Mouse (Mus musculus) kidney, embryonic 16.5 days (tissue): ENCODE measurements around the gene Tpst1. TPM values are rescaled to one million over a fixed set of nuclear protein-coding genes. Genes with fewer than 3 reads are reported as not detected.

Experiments
- ATAC-seq: fragments of 200-750 bp; cut with Nextera tagmentation; 2 replicates; pipeline ENCODE4 v1.8.0; 2017; ENCODE audit warnings: moderate TSS enrichment; ENCODE audit not compliant: low FRiP score, low TSS enrichment
- H3K27ac ChIP-seq: fragments of 300-500 bp; sonication (generic); 2 replicates; pipeline ENCODE4 v1.5.1; 2014; ENCODE audit warnings: low read length
- H3K27me3 ChIP-seq: fragments of 300-500 bp; sonication (generic); 2 replicates; pipeline ENCODE4 v1.6.1; 2014; ENCODE audit warnings: low read length, control low read depth, mixed read lengths; ENCODE audit not compliant: insufficient read depth
- H3K36me3 ChIP-seq: fragments of 300-500 bp; sonication (generic); 2 replicates; pipeline ENCODE4 v1.6.1; 2014; ENCODE audit warnings: low read length, control low read depth, mixed read lengths; ENCODE audit not compliant: insufficient read depth
- H3K4me1 ChIP-seq: fragments of 300-500 bp; sonication (generic); 2 replicates; pipeline ENCODE4 v1.6.1; 2014; ENCODE audit warnings: low read length, control low read depth, mixed read lengths; ENCODE audit not compliant: insufficient read depth
- H3K4me2 ChIP-seq: fragments of 300-500 bp; sonication (generic); replicated peaks from 2 replicates; pipeline ENCODE4 v1.6.1; 2014; ENCODE audit warnings: low read depth, low read length
- H3K4me3 ChIP-seq: fragments of 300-500 bp; sonication (generic); 2 replicates; pipeline ENCODE4 v1.5.1; 2014; ENCODE audit warnings: mild to moderate bottlenecking, low read length
- H3K9ac ChIP-seq: fragments of 300-500 bp; sonication (generic); replicated peaks from 2 replicates; pipeline ENCODE4 v1.6.1; 2014; ENCODE audit warnings: low read length
- H3K9me3 ChIP-seq: fragments of 300-500 bp; sonication (generic); 2 replicates; pipeline ENCODE4 v1.6.1; 2016; ENCODE audit warnings: low read length, control low read depth
- WGBS: fragments of 180-500 bp; shearing (Covaris S2); extraction: QIAGEN DNeasy Blood & Tissue Kit; methylation state at CpG from one replicate; pipeline ENCODE4 v1.1.7; 2014; 5-methylcytosine and 5-hydroxymethylcytosine counted together
- polyA plus RNA-seq: library from polyadenylated mRNA; unstranded; fragments of >200 nt; fragmentation: Nextera tagmentation; extraction: Ambion mirVana; gene quantifications from 2 replicates; pipeline ENCODE4 v1.2.1, GENCODE M21; 2015

Tpst1 gene
- polyA plus RNA-seq, 1 experiment from 2014 or later: 70.1 TPM

DNA sequence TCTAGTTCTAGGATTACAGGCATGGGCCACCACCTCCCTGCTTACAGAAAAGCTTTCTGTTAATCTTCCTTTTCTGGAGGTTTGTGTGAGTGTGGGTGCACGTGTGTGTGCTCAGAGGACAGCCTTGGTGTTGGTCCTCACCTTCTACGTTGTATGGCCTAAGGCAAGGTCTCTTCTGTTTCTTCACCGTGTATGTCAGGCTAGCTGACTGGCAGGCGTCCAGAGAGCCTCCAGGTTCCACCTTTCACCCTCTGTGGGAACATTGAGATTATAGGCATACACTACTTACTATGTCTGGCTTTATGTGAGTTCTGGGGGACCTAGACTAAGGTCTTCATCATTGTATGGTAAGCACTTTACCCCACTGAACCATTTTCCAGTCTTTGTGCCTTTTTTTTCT is 9.3 kb downstream of the Tpst1 start:
- Histone ChIP-seq H3K36me3 (peaks cover 6% of the 10 kb centered on the region), H3K4me1 (peaks cover 12% of the 10 kb centered on the region; the same call in 1 of the 2 replicates), H3K9me3 (peaks cover 6% of the 10 kb centered on the region), H3K4me3 (no peak overlapping the region), H3K4me2 (no peak overlapping the region), H3K27me3 (no peaks in the 10 kb centered on the region), H3K9ac (no peak overlapping the region), H3K27ac (no peak overlapping the region)
- WGBS: 82% methylated on average over 4 of the region's 4 CpGs
- ATAC-seq: no peak

- ATAC-seq: no peak
- Histone ChIP-seq H3K4me1 (peaks cover 8% of the 10 kb centered on the region; the same call in 1 of the 2 replicates), H3K27ac (peak overlapping the region; percentile 4; the same call in 1 of the 2 replicates), H3K27me3 (no peaks in the 10 kb centered on the region), H3K4me2 (no peak overlapping the region), H3K9ac (no peak overlapping the region), H3K9me3 (peaks cover 6% of the 10 kb centered on the region), H3K4me3 (no peak overlapping the region), H3K36me3 (peaks cover 6% of the 10 kb centered on the region)
- 70% methylated on average over 3 of the region's 3 CpGs for WGBS
These were observed 11.1 kb downstream of the Tpst1 start for GRCm38 (mm10) chr5:130084271-130084670.

DNA sequence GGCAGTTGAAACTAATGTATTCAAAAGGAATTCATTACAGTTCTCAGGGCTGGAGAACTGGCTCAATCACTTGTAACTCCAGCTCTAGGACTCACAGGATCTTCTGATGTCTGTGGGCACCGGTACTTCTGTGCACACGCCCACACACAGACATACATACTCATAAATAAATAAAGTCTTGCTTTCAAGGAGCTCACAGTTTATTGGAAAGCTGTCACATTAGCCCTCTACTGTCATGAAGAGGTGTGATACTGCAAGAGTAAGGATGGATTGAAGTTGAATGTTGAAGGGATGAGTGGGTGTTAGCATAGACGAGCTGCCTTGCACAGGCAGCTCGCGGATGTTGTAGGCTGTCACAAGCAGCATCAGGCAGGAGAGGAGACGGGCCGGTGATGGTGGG is 14.9 kb downstream of the Tpst1 start:
- H3K4me3 ChIP-seq: no peak overlapping the region
- 0 out of 2 replicates have a peak, but pooled peaks cover 3% of the 10 kb centered on the region for H3K4me1 ChIP-seq
- H3K27ac ChIP-seq: no peak overlapping the region
- H3K9me3 ChIP-seq: no peaks in the 10 kb centered on the region
- ATAC-seq: no peak
- no peak overlapping the region for H3K4me2 ChIP-seq
- no peak overlapping the region for H3K9ac ChIP-seq
- H3K36me3 ChIP-seq: no peaks in the 10 kb centered on the region
- no peaks in the 10 kb centered on the region for H3K27me3 ChIP-seq
- WGBS: 68% methylated on average over 7 of the region's 7 CpGs

GRCm38 (mm10) chr5:130088612-130089011 is 15.5 kb downstream of the Tpst1 start:
- Histone ChIP-seq H3K36me3 (no peaks in the 10 kb centered on the region), H3K4me3 (no peak overlapping the region), H3K9me3 (no peaks in the 10 kb centered on the region), H3K4me2 (no peak overlapping the region), H3K9ac (no peak overlapping the region), H3K27me3 (no peaks in the 10 kb centered on the region), H3K4me1 (0 out of 2 replicates have a peak, but pooled peaks cover 3% of the 10 kb centered on the region), H3K27ac (no peak overlapping the region)
- ATAC-seq: no peak
- 89% methylated on average over 4 of the region's 4 CpGs for WGBS

DNA sequence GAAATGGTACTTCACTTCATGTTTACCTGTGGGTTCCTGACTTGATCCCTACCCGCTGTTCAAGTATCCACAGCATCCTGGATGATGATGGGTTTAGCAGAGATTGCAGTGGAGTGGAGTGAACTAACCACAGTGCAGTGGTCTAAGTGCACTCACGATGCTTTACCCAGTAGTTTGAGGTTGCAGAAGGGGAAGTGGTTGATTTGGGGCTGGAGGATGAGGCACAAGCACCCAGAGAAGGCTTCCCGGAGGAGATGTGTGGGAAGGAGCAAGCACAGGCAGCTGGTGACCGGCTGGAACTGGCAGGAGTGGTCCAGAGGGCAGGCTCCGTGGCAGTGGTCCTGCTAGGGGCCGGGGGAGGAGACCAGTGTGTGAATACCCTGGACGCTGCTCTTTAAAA is 16.1 kb downstream of the Tpst1 start:
- ATAC-seq: peak; percentile 39; the same call in 1 of the 2 replicates
- Histone ChIP-seq H3K4me3 (no peak overlapping the region), H3K27ac (no peak overlapping the region), H3K4me2 (no peak overlapping the region), H3K9me3 (no peaks in the 10 kb centered on the region), H3K4me1 (0 out of 2 replicates have a peak, but pooled peaks cover 3% of the 10 kb centered on the region), H3K27me3 (no peaks in the 10 kb centered on the region), H3K36me3 (no peaks in the 10 kb centered on the region), H3K9ac (no peak overlapping the region)
- 52% methylated on average over 7 of the region's 7 CpGs for WGBS

DNA sequence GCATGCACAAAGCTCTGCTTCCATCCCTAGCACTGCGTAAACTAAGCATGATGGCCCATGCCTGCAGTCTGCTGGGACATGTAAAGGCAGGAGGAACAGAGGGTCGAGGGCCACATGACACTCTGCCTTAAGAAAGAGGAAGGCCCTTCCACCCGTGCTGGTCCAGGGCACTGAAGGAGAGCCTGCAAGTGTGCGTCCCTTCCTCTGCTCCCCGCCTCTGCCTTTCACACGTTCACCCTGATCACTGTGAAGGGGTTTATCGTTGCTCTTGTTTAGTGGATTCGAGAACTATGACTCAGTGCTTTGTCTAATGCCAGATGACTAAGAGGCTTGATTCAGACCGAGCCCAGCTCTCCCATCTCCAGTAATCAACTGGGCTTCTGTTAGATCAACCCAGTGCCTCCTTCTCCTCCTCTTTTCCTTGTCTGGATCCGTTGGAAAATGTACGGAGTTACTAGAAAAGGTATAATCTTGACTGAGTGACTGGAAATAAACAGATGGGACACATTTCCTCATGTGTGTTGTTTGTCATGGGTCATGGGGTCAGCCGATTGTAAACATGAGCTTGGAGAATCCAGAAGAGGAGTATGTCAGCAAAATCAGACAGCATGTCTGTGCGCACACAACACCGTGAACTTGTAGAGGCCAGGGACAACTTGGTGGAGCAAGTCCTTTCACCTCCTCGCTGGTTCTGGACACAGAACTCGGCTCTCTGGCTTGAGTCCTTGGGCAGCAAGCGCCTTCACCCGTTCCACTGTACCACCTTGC is 16.7 kb downstream of the Tpst1 start:
- H3K9ac ChIP-seq: no peak overlapping the region
- no peak overlapping the region for H3K4me2 ChIP-seq
- no peak overlapping the region for H3K4me3 ChIP-seq
- 0 out of 2 replicates have a peak, but pooled peaks cover 3% of the 10 kb centered on the region for H3K4me1 ChIP-seq
- no peaks in the 10 kb centered on the region for H3K27me3 ChIP-seq
- no peaks in the 10 kb centered on the region for H3K36me3 ChIP-seq
- H3K27ac ChIP-seq: no peak overlapping the region
- no peaks in the 10 kb centered on the region for H3K9me3 ChIP-seq
- 83% methylated on average over 18 of the region's 18 CpGs for WGBS
- ATAC-seq: no peak

DNA sequence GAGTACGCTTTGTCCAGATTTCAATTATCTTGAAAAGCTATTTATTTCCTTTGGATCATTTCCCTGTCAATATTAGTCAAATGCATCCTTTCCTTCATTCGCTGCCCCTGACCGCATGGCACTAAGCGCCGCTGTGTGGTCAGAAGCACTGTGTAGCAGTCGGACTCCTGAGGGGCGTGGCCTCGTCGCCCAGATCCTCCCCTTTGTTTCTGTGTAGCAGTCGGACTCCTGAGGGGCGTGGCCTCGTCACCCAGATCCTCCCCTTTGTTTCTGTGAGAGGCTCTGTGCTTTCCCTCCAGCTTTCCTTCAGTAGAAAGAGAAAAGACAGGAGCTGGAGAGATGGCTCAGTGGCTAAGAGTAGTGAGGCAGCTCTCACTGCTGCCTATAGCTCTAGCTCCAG is 23.6 kb downstream of the Tpst1 start:
- Histone ChIP-seq H3K9ac (no peak overlapping the region), H3K4me3 (no peak overlapping the region), H3K27ac (no peak overlapping the region), H3K4me1 (no peaks in the 10 kb centered on the region), H3K36me3 (no peaks in the 10 kb centered on the region; the same call in 1 of the 2 replicates), H3K4me2 (no peak overlapping the region), H3K9me3 (no peaks in the 10 kb centered on the region), H3K27me3 (no peaks in the 10 kb centered on the region)
- 66% methylated on average over 12 of the region's 12 CpGs for WGBS
- 0 out of 2 replicates have a peak, but pooled peaks have one; percentile 54 for ATAC-seq

- no peak overlapping the region for H3K4me3 ChIP-seq
- no peaks in the 10 kb centered on the region for H3K27me3 ChIP-seq
- no peak overlapping the region for H3K9ac ChIP-seq
- no peak overlapping the region for H3K27ac ChIP-seq
- no peaks in the 10 kb centered on the region for H3K4me1 ChIP-seq
- ATAC-seq: no peak
- peaks cover 5% of the 10 kb centered on the region; the same call in 1 of the 2 replicates for H3K36me3 ChIP-seq
- no peaks in the 10 kb centered on the region for H3K9me3 ChIP-seq
- 54% methylated on average over 2 of the region's 2 CpGs for WGBS
- no peak overlapping the region for H3K4me2 ChIP-seq
These were observed 24.7 kb downstream of the Tpst1 start for GRCm38 (mm10) chr5:130097837-130098236.

- H3K27ac ChIP-seq: no peak overlapping the region
- H3K9ac ChIP-seq: no peak overlapping the region
- H3K9me3 ChIP-seq: no peaks in the 10 kb centered on the region
- H3K36me3 ChIP-seq: peaks cover 16% of the 10 kb centered on the region
- no peaks in the 10 kb centered on the region for H3K27me3 ChIP-seq
- 95% methylated on average over 17 of the region's 17 CpGs for WGBS
- H3K4me2 ChIP-seq: no peak overlapping the region
- no peak overlapping the region for H3K4me3 ChIP-seq
- H3K4me1 ChIP-seq: no peaks in the 10 kb centered on the region
- ATAC-seq: no peak
These were observed 28.6 kb downstream of the Tpst1 start for GRCm38 (mm10) chr5:130101724-130102123.

DNA sequence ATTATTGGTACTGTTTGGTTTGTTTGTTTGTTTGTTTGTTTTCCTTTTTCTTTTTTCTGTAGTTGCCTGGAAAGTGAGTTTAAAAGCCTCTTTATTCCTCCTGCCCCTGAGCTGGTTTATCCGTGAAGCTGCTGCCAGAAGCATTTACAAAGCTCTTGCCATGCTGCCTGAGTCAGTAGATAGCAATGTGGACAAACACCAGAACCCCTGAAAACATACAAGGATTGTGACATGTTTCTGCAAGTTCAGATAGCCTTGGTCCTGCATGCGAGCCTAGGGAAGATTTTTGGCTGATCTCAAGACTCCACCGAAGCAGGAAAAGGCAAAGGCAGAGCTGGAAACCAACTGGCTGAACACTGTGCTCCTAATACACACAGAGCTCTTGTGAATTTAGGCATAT is 36.2 kb downstream of the Tpst1 start:
- ATAC-seq: no peak
- no peak overlapping the region for H3K4me2 ChIP-seq

More for the DNA sequence above, 36.2 kb downstream of the Tpst1 start:
- no peak overlapping the region for H3K27ac ChIP-seq
- H3K36me3 ChIP-seq: peaks cover 7% of the 10 kb centered on the region
- no peak overlapping the region for H3K4me3 ChIP-seq
- WGBS: 90% methylated on average over 3 of the region's 3 CpGs
- no peak overlapping the region for H3K9ac ChIP-seq
- H3K4me1 ChIP-seq: no peaks in the 10 kb centered on the region
- H3K27me3 ChIP-seq: no peaks in the 10 kb centered on the region
- no peaks in the 10 kb centered on the region for H3K9me3 ChIP-seq
